Mouse (Mus musculus) cerebellum, adult 11 months (tissue): ENCODE measurements at regions not wholly inside any gene's neighbourhood (a gene's known extent, or its start where the extent isn't known, plus 50 kb on each side); places are given as distances from the start of the nearest gene placed in this dataset.

Experiments used
- DNase-seq: peaks from one replicate; pipeline ENCODE4 v3.0.0; 2022

DNA sequence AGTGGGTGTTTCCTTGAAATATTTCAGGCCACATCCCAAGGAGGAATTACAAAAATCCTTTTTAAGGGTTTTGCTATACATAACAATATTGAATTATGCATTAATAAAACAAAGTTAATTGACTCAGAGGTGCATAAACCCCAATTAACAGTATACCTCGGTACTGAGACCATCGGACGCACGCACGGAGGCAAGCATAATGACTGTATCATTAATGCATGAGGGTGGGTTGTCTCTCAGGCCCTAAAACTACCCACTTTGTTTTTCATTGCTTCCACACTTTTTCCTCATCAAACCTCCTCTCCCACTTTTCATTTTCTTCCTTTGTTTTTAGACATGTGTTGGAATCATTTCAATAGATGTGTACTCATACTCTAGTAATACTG is 339.6 kb downstream of the Btg1 start:
- DNase-seq, result no peak

DNA sequence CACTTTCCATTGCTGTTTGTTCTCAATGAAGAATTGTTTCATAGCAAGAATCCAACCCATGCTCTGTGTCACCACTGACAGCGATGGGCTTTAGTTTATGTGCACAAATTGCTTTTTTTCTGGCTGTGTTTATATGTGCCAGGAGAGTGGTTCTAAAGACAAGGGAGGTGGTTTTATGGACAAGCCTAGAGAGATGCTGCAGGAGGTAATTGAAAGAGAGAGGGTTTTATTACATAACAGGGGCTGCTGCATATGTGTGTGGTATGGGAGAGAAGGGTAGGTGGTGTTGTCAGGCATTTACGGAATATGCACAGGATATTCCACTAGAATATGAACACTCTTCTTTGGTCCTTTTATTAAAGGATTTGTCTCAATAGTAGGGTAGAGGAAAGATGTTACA is 340.2 kb downstream of the Btg1 start:
- no peak for DNase-seq

DNA sequence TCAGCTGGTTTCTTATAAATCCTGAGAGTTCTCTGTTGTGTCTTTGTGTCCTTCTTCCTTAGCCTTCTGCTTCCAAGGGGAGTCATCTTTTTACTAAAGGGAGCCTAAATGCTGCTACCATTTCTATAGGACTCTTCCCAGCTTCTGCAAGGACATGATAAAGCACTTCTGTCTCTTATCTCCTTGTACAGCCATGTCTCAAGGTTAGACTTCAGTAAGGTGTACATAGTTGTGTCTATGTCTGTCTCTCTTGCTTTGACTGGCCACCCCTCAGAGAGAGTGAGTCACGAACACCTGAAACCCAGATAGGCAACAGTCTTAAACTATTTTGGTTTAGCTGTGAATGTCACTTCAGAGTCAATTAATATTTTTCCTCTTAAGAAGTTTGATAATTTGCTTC is 353.0 kb downstream of the Btg1 start:
- DNase-seq, result no peak

GRCm38 (mm10) chr10:96970737-96971136 is 353.9 kb downstream of the Btg1 start:
- no peak for DNase-seq

DNA sequence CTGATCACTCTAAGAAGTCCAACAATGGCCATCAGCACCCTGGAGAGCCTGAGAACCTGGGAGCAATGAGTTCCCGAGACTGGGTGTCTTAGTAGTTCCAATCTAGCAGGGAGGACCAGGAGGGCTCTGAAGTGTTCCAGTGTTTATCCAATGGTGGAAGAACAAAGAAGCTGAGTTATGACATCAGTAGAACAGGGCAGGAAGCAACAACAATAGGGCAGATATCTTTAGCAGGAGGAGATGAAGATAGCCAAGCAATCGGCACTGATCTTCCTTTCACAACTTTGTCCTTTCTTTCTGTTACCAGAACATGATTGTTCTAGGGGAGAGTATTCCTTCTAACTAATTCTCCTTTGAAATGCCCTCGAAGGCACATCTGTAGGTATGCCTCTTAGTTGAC is 355.0 kb downstream of the Btg1 start:
- DNase-seq, result no peak

DNA sequence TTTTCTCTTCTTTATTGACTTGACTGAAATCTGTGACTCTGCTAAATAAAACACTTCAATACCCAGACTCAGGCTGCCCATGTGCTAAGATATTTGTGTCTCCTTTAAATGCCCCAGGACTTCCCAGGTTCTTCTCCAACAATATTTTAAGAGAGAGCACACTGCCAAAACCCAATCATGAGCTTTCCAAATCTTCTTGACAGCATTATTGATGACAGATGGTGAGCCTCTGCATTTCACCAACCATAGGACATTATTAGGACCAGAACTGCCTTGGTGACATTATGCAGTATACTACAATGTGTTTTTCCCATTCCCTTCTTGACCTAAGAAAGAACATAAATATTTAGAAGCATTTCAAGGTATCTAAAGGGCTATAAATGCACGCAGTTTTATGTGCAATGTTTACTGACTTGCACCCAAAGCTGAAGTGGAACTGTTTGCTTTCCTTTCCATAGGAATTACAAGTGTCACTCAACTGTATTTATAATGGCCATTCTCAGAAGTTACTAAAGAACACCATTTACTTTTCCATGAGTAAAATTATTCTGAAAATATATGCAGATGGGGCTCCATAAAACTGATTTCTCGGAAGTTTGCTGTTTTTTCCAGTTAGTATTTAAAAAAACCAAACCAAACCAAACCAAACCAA is 357.6 kb downstream of the Btg1 start:
- no peak for DNase-seq

DNA sequence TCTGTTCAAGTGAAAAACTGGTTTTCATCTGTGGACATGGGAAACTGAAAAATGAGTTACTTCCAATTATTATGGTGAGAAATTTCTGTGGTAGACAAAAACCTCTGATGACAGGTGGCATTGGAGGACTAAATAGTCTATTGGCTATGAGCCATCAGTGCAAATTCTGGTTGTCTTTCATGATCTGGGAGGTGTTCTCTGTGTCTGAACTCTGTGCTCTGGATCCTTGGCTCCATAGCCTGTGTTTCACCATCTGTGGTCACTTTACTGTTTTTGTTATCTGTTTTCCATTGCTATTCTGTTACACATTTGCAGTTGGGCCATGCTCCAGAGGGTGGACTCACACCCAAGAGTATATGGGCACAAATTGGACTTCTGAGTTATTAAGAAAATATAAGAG is 359.9 kb downstream of the Btg1 start:
- DNase-seq, result peak; percentile 18

DNA sequence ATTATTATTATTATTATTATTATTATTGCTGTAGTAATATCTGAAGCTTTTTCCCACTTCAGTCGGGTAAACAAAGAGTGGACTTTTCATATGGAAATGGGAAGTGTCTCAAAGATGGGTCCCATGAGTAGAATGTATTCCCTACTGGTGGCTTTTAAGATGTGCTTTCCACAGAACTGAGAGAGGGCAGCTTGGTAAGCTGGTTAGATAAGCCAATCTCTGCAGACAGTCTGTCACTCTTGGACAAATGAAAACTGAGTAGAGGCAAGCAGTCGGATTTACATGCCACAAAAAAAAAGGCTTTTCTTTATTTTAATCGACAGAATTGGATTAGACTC is 363.7 kb downstream of the Btg1 start:
- no peak for DNase-seq

DNA sequence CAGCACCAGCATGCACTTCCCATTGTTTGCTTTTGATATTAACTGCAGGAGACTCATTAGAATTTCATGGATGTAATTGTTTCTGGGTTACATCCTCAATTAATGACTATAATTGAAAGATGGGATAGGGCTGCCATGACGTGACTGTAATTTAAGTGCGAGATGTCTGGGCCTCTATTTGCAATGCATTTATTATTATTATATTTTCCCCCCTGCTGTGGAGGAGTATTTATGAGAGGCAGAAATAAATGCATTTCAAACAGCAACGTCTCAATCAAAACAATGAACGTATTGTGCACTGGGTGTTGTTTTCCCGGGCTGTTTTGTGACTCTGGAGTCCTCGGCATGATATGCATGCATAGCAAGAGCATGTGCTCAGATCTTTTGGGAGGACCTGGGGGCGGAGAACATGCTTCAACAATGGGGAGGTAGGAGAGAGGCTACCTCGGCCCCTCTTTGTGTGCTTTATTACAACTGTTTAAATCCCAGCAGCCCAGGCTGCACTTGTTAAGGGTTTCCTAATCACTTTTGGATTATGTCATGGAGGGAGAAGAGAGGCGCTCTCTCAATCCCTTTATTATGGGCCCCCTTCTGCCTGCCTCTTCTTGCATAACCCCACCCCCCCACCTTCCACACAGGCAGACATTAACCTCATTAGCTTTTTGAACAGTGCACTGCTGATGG is 364.2 kb downstream of the Btg1 start:
- no peak for DNase-seq

DNA sequence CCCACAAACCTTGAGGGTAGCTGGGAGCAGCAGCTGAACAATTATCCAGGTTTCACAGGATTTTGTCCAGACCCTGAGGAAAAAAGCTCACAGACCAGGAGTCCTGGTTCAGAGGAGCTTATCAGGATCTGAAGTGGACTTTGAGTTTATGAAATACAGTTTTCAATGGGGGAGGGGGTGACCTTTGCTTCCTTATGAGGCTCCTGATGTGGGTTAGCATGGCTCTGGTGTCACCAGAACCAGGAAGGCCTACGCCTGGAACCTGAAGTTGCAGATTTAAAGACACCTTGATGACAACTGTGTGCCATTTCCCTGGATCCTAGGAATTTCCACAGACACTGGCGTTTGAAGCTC is 364.7 kb downstream of the Btg1 start:
- DNase-seq, result no peak

DNA sequence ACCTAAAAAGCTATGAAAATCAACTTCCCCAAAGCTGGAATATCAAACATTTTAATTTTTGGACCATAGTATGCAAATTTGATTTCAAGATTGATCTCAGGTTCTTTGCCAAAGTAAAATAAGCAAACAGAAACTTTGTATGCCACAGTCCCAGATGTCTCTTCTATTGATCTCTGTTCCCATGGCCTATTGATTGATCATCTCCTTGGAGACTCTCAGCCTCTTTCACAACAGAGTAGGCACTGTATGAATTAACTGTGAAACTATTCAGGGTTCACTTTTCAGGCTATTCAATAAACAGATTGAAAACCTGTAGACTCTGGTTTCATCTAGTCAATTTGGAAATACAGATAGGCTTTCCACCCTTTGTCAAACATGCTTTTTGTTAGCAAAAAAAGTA is 384.1 kb downstream of the Btg1 start:
- no peak for DNase-seq

DNA sequence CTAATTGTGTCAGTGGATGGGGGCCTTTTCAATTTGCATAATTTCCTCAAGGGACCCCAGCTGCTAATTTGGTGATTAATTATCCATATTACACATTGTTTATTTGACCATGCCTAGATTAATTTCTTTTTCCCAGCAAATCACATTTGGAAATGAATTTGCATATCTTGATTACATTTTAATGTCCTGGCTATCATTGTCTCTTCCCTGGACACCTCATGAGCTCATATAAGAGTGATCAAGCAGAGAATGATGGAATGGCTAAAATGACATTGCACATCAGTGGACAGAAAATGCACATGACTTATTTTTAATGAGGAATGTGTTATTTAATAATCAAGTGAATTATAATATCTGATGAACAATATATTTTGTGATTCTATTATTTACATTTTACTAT is 392.1 kb downstream of the Btg1 start:
- no peak for DNase-seq

DNA sequence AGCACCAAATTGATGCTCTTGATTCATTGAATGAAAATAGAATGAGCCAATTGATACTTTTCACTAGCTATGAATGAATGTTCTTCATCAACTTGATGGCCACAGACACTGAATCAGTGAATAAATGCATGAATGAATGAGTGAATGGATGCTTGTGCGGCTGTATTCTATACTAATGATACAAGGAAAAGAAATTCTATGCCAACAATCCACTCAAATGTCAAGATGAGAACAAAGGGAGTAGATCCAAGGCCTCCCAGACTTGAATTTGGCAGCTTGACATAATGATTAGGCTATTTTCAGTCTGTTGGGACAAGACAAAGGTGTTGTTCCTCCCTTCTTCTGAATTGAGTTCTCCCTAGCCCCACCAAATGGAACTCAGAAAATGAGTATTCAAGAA is 393.1 kb downstream of the Btg1 start:
- DNase-seq, result no peak

DNA sequence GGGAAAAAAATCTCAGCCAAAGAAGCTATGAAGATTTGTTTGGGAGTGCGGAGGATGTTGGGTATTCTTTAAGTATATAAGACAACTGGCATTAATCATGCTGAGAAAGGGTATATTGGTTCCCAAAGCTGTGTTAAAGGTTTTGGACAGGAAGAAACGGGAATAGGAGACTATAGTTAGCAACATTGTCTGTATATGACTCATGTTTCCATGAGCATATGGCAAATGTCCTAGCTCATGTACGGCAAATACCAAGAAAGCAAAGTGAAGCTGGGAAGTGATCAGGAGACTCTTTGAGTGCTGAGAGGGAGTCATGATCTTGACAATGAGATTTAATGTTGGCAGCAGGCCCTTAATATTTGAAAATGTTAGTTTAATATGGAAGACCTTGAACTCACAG is 401.8 kb downstream of the Btg1 start:
- no peak for DNase-seq

DNA sequence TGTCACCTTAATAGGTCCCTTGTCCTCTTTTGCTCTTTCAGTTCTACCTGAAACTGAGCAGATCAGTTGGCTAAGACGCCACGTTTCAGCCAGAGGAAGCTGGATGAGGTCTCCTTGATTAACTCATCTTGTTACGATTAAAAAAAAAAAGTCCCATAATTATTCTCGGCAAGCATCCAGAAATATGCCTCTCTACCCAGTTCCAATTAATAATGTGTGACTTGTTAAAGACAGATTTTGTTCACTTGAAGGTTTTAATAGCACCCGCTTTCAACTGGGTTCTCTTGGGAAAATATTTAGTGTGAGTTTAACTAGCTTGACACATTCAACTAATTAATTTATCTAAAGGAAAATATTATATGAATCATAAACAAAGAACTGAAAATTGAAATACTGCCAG is 412.0 kb downstream of the Btg1 start:
- DNase-seq, result no peak

- DNase-seq, result no peak
Observed at GRCm38 (mm10) chr10:97030996-97031395, 414.2 kb downstream of the Btg1 start.

- DNase-seq, result peak; percentile 50
Observed at GRCm38 (mm10) chr10:97035371-97035786, 418.6 kb downstream of the Btg1 start.

DNA sequence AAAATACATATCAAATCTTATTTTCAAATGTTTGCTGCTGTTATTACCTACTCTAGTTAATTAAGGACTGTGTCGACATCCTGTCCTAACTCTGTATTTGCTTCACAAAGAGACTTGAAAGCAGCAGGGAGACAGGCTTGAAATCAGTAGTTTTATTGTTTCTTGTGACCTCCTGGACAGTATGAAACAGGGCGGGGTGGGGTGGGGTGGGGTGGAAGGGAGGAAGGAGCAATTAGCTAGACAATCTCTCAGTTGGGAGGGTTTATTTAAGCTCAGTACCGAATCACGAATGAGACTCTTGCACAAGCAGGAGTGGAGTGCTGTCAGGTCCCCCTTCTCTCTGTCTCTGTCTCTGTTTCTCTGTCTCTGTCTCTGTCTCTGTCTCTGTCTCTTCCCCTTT is 421.2 kb downstream of the Btg1 start:
- no peak for DNase-seq

GRCm38 (mm10) chr10:97047566-97047965 is 430.8 kb downstream of the Btg1 start:
- DNase-seq, result no peak

DNA sequence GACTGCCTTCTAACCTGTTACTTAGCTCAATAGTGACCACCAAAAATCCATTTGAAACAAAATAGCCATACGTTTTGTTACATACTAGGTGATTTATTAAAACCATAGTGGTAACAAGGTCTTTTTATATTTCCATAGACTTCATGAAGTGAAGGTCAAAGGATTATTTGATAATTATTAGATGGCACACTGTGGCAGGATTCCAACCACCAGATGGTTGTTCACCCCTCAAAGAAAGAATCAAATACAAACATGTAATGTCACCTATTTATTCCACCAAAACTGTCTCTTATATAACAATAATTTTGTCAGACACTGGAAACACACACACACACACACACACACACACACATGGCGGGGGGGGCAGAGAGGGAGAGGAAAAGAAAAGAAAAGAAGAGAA is 431.2 kb downstream of the Btg1 start:
- no peak for DNase-seq

- no peak for DNase-seq
Observed at GRCm38 (mm10) chr10:97054472-97054871, 424.9 kb upstream of the Dcn start.

DNA sequence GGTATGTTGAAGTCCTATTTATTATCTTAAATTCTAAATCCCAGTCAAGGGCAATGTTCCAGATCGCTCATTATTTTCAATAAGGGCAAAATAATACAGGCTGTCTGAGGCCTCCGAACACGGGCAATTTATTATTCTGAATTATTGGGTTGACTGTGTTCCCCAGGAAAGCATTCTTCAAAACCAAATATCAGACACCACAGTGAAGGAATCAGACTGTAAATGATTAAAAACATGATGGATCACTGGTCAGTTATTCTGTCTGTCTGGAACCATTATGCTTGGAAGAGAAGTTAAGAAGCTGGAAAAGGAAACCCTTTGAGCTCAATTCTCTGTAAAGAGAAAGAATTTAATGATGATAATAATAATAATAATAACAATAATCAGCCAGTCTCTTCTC is 417.4 kb upstream of the Dcn start:
- no peak for DNase-seq

DNA sequence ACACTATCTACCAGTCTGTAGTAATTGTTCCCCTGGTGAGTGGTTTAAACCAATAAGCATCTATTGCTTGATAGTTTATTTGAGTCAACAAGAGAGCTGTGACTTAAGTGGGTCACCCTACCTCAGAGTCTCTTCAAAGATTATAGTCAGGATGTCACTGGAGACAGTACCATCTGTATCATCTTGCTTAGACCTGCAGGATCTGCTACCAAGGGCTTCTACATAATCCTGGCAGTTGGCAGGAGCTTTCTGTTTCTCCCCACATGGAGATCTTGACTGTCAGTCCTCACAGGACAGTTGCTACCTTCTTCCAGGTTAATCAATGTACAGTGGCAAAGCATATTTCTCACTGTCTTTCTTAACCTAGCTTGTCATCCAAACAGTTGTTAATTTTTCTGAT is 414.9 kb upstream of the Dcn start:
- peak; percentile 43 for DNase-seq

DNA sequence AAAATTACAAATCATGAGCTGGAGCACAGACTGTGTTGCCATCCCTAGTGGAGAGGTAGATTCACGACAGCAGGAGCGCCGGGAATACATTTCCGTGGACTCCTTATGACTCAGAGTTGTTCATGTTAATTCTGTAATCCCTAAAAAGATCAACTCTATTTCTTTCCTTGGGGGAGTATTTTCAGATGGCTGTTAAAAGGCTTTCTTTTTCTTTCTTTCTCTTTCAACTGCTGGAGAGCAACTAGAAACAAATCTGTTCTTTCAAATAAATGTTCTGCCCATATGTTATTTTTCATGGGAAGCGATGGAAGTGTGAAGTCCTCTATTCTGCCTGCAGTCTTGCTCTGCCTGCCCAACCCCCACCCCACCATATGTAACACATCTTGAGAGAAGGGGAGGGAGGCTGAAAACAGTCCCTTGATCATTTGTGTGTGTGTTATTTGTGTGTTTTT is 401.4 kb upstream of the Dcn start:
- no peak for DNase-seq

DNA sequence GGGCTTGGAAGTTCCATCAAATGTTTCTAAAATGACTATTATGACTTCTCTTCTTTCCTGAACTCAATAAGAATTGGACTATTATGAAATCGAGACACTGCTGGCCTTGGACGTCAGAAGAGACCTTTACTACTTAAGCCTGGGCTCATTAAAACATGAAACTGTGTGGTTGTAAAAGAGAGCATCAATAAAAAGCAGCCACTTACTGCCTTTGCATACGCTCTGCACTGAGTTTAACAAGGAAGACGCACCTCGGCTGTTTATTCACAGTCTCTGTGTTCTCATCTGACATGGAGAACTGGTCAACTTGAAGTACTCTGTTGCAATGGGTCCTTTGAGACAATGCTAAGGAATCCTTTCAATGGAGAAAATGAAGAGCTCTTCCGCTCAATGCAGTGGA is 399.8 kb upstream of the Dcn start:
- DNase-seq, result no peak
